Mouse (Mus musculus): ENCODE data around the gene Ephb1.

- TF ChIP-seq CTCF (IDR thresholded peaks at IDR 0.05; ENCODE audit: low read depth, low read length) (no peak), POLR2A (IDR thresholded peaks at IDR 0.05; ENCODE audit: borderline replicate concordance, low read depth, low read length) (no peak)
These were observed 409.2 kb downstream of the Ephb1 start for GRCm38 (mm10) chr9:101945326-101945725.

Data from bone marrow macrophage, adult 2 months (primary cell).